Mouse (Mus musculus): Measurements from ENCODE around the gene Nr5a1.

The Nr5a1 gene

GRCm38 (mm10) chr2:38711421-38711861, 2.9 kb downstream of the Nr5a1 start:
- Histone ChIP-seq H3K4me3 (replicated peaks; ENCODE audit: low read length) (peak overlapping the region; percentile 61), H3K27me3 (ENCODE audit: insufficient read depth, low read length) (peaks cover 95% of the 10 kb centered on the region), H3K4me1 (replicated peaks; ENCODE audit: low read depth, low read length) (peaks cover 55% of the 10 kb centered on the region), H3K9me3 (ENCODE audit: low read length) (no peaks in the 10 kb centered on the region), H3K36me3 (ENCODE audit: insufficient read depth, low read length) (no peaks in the 10 kb centered on the region)
- no peak for TF ChIP-seq POU5F1 (IDR thresholded peaks at IDR 0.05; ENCODE audit: borderline replicate concordance, low read length)
- TF ChIP-seq CTCF (conservative IDR thresholded peaks at IDR 0.05; ENCODE audit: low read length): no peak
- TF ChIP-seq NANOG (IDR thresholded peaks at IDR 0.05; ENCODE audit: borderline replicate concordance, low read length): no peak

GRCm38 (mm10) chr2:38710304-38711241, 3.8 kb downstream of the Nr5a1 start:
- TF ChIP-seq POU5F1 (IDR thresholded peaks at IDR 0.05; ENCODE audit: borderline replicate concordance, low read length) (no peak), NANOG (IDR thresholded peaks at IDR 0.05; ENCODE audit: borderline replicate concordance, low read length) (no peak), CTCF (conservative IDR thresholded peaks at IDR 0.05; ENCODE audit: low read length) (no peak)
- H3K4me1 ChIP-seq (replicated peaks; ENCODE audit: low read depth, low read length): peaks cover 58% of the 10 kb centered on the region

DNA sequence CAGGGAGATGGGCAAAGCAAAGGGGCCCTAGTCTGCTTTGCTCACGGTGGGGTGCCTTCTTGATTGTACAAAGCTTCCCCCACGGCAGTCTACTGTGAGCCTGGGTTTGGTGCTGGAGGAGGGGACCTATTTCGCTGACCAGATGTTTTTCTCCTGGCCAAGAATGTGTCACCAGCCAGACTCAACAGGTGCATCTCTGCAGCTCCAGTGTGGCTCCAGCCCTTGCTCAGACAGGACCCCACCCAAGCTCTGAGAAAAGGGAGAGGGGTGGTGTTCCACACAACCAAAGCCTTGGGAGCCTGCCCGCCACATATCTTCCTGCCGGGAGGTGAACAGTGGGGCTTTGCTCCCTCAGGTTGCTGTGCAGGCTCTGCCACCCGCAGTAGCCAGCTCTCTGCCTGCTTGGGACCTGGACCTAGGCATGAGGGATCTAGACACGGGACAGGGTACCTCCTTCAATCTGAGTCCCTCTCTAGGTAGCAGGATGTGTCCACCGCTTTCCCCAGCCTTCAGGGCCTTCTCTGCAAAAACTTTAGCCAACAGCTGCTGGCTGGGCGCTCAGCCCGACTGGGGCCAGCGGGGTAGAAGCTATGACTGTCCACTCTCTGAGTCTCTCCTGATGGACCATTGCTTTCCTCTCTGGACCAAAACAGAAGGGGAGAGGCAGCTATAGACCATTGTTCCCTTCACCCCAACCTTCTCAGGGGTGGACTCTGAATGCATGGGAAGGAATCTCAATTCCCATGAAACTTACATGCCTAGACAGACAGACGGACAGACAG, 5.2 kb downstream of the Nr5a1 start:
- Histone ChIP-seq H3K27me3 (ENCODE audit: insufficient read depth, low read length) (peaks cover 98% of the 10 kb centered on the region), H3K4me3 (replicated peaks; ENCODE audit: low read length) (0 out of 2 replicates have a peak overlapping the region, but pooled peaks have one; percentile 5), H3K9me3 (ENCODE audit: low read length) (no peaks in the 10 kb centered on the region), H3K4me1 (replicated peaks; ENCODE audit: low read depth, low read length) (peaks cover 58% of the 10 kb centered on the region), H3K36me3 (ENCODE audit: insufficient read depth, low read length) (no peaks in the 10 kb centered on the region)
- no peak for TF ChIP-seq POU5F1 (IDR thresholded peaks at IDR 0.05; ENCODE audit: borderline replicate concordance, low read length)
- TF ChIP-seq NANOG (IDR thresholded peaks at IDR 0.05; ENCODE audit: borderline replicate concordance, low read length): no peak
- TF ChIP-seq CTCF (conservative IDR thresholded peaks at IDR 0.05; ENCODE audit: low read length): no peak

More at GRCm38 (mm10) chr2:38710304-38711241, 3.8 kb downstream of the Nr5a1 start:
- H3K9me3 ChIP-seq (ENCODE audit: low read length): no peaks in the 10 kb centered on the region
- H3K36me3 ChIP-seq (ENCODE audit: insufficient read depth, low read length): no peaks in the 10 kb centered on the region
- H3K4me3 ChIP-seq (replicated peaks; ENCODE audit: low read length): peak overlapping the region; percentile 63
- H3K27me3 ChIP-seq (ENCODE audit: insufficient read depth, low read length): peaks cover 97% of the 10 kb centered on the region

- H3K27me3 ChIP-seq (ENCODE audit: insufficient read depth, low read length): peaks cover 99% of the 10 kb centered on the region
Observed at GRCm38 (mm10) chr2:38706661-38707060, 7.7 kb downstream of the Nr5a1 start.

GRCm38 (mm10) chr2:38705036-38705435, 9.3 kb downstream of the Nr5a1 start:
- Histone ChIP-seq H3K9me3 (ENCODE audit: low read length) (no peaks in the 10 kb centered on the region), H3K36me3 (ENCODE audit: insufficient read depth, low read length) (no peaks in the 10 kb centered on the region), H3K4me1 (replicated peaks; ENCODE audit: low read depth, low read length) (peaks cover 32% of the 10 kb centered on the region), H3K4me3 (replicated peaks; ENCODE audit: low read length) (no peak overlapping the region), H3K27me3 (ENCODE audit: insufficient read depth, low read length) (peaks cover 99% of the 10 kb centered on the region)
- TF ChIP-seq NANOG (IDR thresholded peaks at IDR 0.05; ENCODE audit: borderline replicate concordance, low read length) (no peak), POU5F1 (IDR thresholded peaks at IDR 0.05; ENCODE audit: borderline replicate concordance, low read length) (no peak), CTCF (conservative IDR thresholded peaks at IDR 0.05; ENCODE audit: low read length) (no peak)

More at GRCm38 (mm10) chr2:38706661-38707060, 7.7 kb downstream of the Nr5a1 start:
- peaks cover 44% of the 10 kb centered on the region for H3K4me1 ChIP-seq (replicated peaks; ENCODE audit: low read depth, low read length)
- TF ChIP-seq POU5F1 (IDR thresholded peaks at IDR 0.05; ENCODE audit: borderline replicate concordance, low read length) (no peak), NANOG (IDR thresholded peaks at IDR 0.05; ENCODE audit: borderline replicate concordance, low read length) (no peak), CTCF (conservative IDR thresholded peaks at IDR 0.05; ENCODE audit: low read length) (no peak)
- no peaks in the 10 kb centered on the region for H3K36me3 ChIP-seq (ENCODE audit: insufficient read depth, low read length)
- no peaks in the 10 kb centered on the region for H3K9me3 ChIP-seq (ENCODE audit: low read length)
- H3K4me3 ChIP-seq (replicated peaks; ENCODE audit: low read length): no peak overlapping the region

GRCm38 (mm10) chr2:38704336-38704735, 10.0 kb downstream of the Nr5a1 start:
- H3K4me3 ChIP-seq (replicated peaks; ENCODE audit: low read length): no peak overlapping the region
- H3K4me1 ChIP-seq (replicated peaks; ENCODE audit: low read depth, low read length): peaks cover 25% of the 10 kb centered on the region
- TF ChIP-seq POU5F1 (IDR thresholded peaks at IDR 0.05; ENCODE audit: borderline replicate concordance, low read length): no peak
- no peak for TF ChIP-seq CTCF (conservative IDR thresholded peaks at IDR 0.05; ENCODE audit: low read length)
- no peak for TF ChIP-seq NANOG (IDR thresholded peaks at IDR 0.05; ENCODE audit: borderline replicate concordance, low read length)
- no peaks in the 10 kb centered on the region for H3K9me3 ChIP-seq (ENCODE audit: low read length)
- peaks cover 99% of the 10 kb centered on the region for H3K27me3 ChIP-seq (ENCODE audit: insufficient read depth, low read length)
- H3K36me3 ChIP-seq (ENCODE audit: insufficient read depth, low read length): no peaks in the 10 kb centered on the region

- H3K36me3 ChIP-seq (ENCODE audit: insufficient read depth, low read length): no peaks in the 10 kb centered on the region
- TF ChIP-seq POU5F1 (IDR thresholded peaks at IDR 0.05; ENCODE audit: borderline replicate concordance, low read length) (no peak), NANOG (IDR thresholded peaks at IDR 0.05; ENCODE audit: borderline replicate concordance, low read length) (no peak), CTCF (conservative IDR thresholded peaks at IDR 0.05; ENCODE audit: low read length) (peak; percentile 18; the same call in 1 of the 2 replicates)
- no peaks in the 10 kb centered on the region for H3K9me3 ChIP-seq (ENCODE audit: low read length)
- peaks cover 30% of the 10 kb centered on the region for H3K4me1 ChIP-seq (replicated peaks; ENCODE audit: low read depth, low read length)
- H3K27me3 ChIP-seq (ENCODE audit: insufficient read depth, low read length): peaks cover 97% of the 10 kb centered on the region
- no peak overlapping the region for H3K4me3 ChIP-seq (replicated peaks; ENCODE audit: low read length)
Observed at GRCm38 (mm10) chr2:38700177-38700576, 14.2 kb downstream of the Nr5a1 start.

GRCm38 (mm10) chr2:38698623-38699022, 15.7 kb downstream of the Nr5a1 start:
- TF ChIP-seq NANOG (IDR thresholded peaks at IDR 0.05; ENCODE audit: borderline replicate concordance, low read length): no peak
- TF ChIP-seq POU5F1 (IDR thresholded peaks at IDR 0.05; ENCODE audit: borderline replicate concordance, low read length): no peak
- TF ChIP-seq CTCF (conservative IDR thresholded peaks at IDR 0.05; ENCODE audit: low read length): no peak
- H3K9me3 ChIP-seq (ENCODE audit: low read length): no peaks in the 10 kb centered on the region
- H3K4me3 ChIP-seq (replicated peaks; ENCODE audit: low read length): no peak overlapping the region
- H3K36me3 ChIP-seq (ENCODE audit: insufficient read depth, low read length): no peaks in the 10 kb centered on the region
- peaks cover 44% of the 10 kb centered on the region for H3K4me1 ChIP-seq (replicated peaks; ENCODE audit: low read depth, low read length)
- peaks cover 95% of the 10 kb centered on the region for H3K27me3 ChIP-seq (ENCODE audit: insufficient read depth, low read length)

Measured in E14TG2a.4 (cell line).